Mouse (Mus musculus) adrenal gland, postnatal 25 days (tissue): ENCODE results near the gene Ahr. TPM values are rescaled to one million over a fixed set of nuclear protein-coding genes. Genes with fewer than 3 reads are reported as not detected.

Source experiments
- DNase-seq: peaks from one replicate; pipeline ENCODE4 v3.0.0; 2021; ENCODE audit warnings: mixed read lengths
- total RNA-seq: library from RNA; stranded (reverse); gene quantifications from 2 replicates; pipeline ENCODE4 v1.2.3, GENCODE M21; 2021

Gene Ahr
- total RNA-seq, 1 experiment from 2014 or later, result 4.5 TPM

DNA sequence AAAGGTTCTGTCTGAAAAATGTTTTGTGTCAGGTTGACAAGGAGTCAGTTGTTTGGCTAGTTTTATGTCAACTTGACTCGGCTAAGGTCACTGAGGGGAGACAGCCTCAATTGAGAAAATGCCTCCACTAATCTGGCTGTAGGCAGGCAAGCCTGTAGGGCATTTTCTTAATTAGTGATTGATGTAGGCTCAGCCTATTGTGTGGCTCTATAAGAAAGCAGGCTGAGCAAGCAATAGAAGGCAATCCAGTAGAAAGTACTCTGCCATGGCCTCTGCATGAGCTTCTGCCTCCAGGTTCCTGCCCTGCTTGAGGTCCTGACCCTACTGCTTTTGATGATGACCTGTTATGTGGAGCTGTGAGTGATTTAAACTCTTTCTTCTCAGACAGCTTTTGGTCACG is 33.4 kb downstream of the Ahr start:
- no peak for DNase-seq

DNA sequence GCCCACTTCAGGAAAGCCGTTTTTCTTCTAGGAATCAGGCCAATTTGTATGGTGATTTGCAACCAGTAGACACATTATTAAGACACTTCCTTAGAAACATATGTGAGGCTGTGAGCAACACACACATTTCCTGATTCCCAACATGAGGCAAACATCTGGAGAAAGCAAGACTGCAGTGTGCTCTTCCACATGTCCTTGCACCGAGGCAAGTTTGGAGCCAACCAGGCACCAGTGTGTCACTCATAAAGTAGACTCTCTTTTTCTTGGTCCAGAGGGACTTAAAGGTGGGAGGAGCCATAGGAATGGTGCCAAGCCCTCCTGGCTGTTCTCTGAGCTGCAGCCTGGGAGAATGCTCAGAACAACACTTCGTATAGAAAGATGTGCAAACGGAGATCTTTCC is 39.6 kb downstream of the Ahr start:
- DNase-seq, result no peak

- DNase-seq, result no peak
These were observed 54.1 kb downstream of the Ahr start for GRCm38 (mm10) chr12:35480764-35481163.

- DNase-seq, result no peak
These were observed 55.9 kb downstream of the Ahr start for GRCm38 (mm10) chr12:35478906-35479305.

- DNase-seq, result no peak
These were observed 71.4 kb downstream of the Ahr start for GRCm38 (mm10) chr12:35463457-35463856.

GRCm38 (mm10) chr12:35462667-35463066 is 72.2 kb downstream of the Ahr start:
- no peak for DNase-seq

DNA sequence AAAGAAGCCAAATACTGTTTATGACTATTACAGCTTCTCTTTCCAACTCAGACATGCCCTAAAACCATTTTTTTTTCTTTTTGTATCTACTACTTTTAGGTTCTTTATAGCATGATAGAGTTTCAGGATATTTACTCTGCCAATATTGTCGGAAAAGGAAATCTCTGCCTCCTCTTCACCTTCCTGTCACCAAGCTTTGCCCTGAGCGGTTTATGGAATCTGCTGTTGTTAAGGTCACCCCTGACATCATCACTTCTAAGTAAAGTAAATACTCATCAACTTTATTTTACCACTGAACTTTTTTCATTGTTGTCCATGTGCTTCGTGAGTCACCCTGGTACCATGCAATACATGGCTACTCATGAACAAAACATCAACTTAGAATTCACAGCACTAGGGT is 75.2 kb downstream of the Ahr start:
- DNase-seq, result no peak
